Mouse (Mus musculus): ENCODE data around the gene Ralb.
A peak's percentile ranks its signal among the peaks of the same experiment; 100 is the strongest.

Ralb gene

DNA sequence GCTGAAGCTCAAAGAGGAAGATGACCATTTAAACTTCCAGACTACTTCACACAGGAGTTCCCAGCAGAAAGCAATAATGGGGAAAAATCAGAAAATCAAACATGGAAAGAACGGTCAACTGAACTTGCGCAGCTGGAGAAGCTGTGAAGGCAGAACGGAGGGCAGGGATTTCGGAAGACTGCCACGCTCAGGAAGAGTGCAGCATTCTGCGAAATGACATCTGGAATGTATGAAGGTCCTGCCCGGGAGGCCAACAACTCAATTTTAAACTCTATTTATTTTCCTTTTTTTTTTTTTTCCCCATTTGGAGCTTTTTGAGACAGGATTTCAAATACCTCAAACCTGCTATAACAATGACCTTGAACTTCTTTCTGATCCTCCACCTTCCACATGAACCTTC lies 13.8 kb downstream of the Ralb start:
- no peak for DNase-seq

DNA sequence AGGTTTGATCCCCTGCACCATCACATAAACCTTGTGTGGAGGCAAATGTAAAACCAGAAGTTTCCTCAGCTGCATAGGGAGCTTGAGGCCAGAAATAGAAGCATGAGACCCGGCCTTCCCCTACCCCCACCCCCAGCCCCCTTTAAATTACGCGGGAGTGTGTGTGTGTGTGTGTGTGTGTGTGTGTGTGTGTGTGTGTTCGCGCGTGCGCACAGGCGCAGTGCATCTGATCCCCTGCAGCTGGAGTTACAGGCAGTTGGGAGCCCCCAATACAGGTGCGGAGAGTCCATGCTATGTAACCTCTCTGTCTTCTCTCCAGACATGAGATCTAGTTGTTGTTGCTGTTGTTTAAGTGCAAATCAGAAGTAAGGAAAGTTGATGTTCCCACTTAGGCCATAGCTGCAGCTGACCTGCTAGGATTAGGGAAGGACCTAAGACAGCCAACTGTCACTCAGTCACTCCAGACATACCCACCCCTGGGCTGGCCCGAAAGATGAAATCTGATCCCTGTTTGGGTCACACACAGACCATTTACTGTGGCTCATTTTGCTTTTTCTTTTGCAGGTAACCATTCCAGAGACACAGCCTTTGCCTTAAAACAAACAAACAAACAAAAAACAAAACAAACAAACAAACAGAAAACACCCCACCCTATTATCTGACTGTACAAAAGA lies 16.5 kb downstream of the Ralb start:
- DNase-seq: no peak

DNA sequence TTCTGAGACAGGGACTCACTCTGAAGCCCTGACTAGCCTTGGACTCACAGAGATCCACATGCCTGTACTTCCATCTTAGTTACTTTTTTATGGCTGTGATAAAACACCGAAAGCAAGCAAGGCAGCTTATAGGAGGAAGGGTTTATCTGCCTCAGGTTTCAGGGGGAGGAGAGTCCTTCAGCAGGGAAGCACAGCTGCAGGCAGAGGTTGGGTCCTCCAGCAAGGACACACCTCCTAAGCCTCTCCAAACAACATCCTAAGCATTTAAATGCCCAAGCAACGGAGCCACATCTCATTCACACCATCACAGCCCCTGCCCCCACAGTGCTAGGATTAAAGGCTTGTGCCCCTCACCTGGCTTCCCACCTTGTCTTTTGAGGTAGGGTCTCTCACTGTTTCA lies 18.8 kb downstream of the Ralb start:
- no peak for DNase-seq

- DNase-seq: peak; percentile 65
Observed at GRCm38 (mm10) chr1:119484457-119484856, 20.1 kb downstream of the Ralb start.

- DNase-seq: no peak
Observed at GRCm38 (mm10) chr1:119482891-119483290, 21.7 kb downstream of the Ralb start.

GRCm38 (mm10) chr1:119481205-119481932 lies 23.2 kb downstream of the Ralb start:
- DNase-seq: no peak

GRCm38 (mm10) chr1:119480678-119481077 lies 23.9 kb downstream of the Ralb start:
- DNase-seq: no peak

GRCm38 (mm10) chr1:119479641-119480040 lies 25.0 kb downstream of the Ralb start:
- DNase-seq: no peak

GRCm38 (mm10) chr1:119476905-119477353 lies 27.7 kb downstream of the Ralb start:
- DNase-seq: no peak

DNA sequence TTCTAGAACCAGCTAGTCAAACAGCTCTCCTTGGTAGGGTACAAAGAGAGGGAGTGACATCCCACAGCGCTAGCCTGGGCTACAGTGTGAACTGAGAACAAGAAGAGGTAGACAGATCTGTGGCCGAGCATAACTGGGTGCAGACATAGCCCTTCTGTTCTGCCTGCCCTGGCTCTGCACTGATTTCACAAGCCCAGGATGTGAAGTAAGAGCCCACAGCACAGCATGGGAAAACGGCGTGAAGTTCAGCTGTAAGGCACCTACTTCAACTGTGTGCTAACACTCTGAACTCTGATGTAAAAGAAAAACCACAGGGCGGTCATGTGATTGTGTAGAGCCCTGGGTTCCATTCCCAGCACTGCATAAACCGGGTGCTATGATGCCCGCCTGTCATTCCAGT lies 29.9 kb downstream of the Ralb start:
- no peak for DNase-seq

- DNase-seq: no peak
Observed at GRCm38 (mm10) chr1:119472648-119473047, 31.9 kb downstream of the Ralb start.

DNA sequence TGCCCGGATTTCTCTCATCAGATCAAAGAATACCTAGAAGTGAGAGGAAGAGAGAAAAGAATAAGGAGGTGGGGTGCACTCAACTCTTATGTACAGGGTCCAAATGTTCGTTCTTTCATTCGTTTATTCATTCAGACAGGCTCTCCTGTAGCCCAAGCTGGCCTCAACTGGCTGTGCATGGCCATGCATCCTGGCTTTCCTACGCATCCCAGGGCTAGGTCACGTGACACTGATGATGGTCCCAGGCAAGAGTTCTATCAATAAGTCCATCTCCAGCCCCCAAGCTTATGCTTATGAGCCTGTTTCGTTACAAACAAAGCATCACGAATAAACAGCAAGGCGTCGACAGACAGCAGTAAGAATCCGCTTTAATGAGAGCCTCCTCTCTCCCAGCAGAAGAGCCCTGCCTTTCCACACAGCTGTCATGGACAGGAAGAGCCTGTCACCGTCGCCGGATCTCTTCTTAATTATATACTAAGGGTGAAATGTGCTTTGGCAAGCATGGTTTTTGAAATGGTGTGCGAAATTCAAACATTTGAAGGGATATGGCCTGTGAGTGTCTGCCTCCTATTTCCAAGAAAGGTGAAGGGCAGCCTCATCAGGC lies 32.7 kb downstream of the Ralb start:
- DNase-seq: peak; percentile 50

GRCm38 (mm10) chr1:119463386-119463785 lies 41.2 kb downstream of the Ralb start:
- peak; percentile 82 for DNase-seq

GRCm38 (mm10) chr1:119460062-119460461 lies 44.5 kb downstream of the Ralb start:
- no peak for DNase-seq

DNA sequence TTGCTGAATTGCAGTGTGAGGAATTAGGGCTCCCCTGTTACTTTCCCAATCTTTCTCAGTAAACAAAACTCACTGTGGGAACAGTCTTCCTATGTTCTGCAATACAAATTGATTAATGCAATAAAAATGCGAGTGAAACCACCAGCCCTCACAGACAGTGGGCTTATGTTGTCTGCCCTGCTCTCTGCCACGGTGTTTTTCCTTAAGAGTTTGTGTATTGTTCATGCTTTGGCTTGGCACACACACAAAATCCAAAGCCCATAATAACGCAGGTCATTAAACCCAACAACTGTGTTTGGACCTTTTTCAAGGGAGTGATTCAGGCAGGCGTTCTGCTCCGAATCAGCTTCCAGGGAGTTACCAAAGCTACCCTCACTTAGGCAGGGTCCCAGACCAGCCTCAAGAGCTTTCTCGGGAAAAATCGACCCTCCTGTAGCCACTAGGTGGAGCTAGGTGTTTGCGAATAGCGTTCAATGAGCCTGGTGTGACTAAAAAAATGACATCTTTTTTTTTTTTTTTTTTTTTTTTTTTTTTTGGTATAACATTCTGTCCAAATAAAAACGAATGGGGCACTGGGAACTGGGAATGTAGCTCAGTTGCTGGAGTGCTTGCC lies 46.5 kb downstream of the Ralb start:
- DNase-seq: peak; percentile 84

DNA sequence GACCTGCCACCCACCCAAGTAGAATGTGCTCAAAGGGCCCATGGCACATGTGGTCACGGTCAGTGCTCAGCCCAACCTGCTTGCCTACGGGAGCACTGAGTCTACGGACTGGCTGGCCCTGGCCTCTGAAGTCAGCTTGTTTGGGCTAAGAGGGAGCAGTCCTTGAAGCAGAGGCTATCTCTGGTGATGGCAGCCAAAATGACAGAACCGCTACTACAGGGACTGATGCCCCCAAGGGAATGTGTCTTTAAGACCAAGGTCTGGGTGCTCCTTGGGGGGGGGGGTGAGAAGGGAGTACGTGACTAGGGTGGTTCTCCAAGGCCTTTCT lies 47.1 kb downstream of the Ralb start:
- peak; percentile 18 for DNase-seq

- DNase-seq: peak; percentile 33
Observed at GRCm38 (mm10) chr1:119456671-119457527, 47.7 kb downstream of the Ralb start.

GRCm38 (mm10) chr1:119453731-119454130 lies 50.9 kb downstream of the Ralb start:
- peak; percentile 27 for DNase-seq

DNA sequence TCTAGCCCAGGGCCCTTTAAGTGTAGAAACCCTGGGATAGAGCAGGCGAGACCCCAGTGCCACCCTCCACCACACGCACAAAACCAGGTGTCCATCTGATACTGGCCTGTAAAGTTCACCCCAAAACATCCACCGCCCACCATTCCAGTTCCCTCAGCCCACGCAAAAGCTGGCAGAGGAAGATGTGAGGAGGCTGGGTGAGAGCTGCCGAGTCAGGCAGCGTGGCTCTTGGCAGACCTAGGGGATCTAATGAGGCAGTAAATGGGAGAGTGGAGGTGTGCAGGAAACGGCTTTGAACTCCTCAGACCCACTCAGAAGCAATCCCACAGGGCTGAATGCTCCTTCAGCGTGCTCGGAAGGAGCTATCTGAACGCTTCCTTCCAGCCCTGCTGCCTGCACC lies 53.2 kb downstream of the Ralb start:
- DNase-seq: no peak

- no peak for DNase-seq
Observed at GRCm38 (mm10) chr1:119450651-119451345, 53.8 kb downstream of the Ralb start.

DNA sequence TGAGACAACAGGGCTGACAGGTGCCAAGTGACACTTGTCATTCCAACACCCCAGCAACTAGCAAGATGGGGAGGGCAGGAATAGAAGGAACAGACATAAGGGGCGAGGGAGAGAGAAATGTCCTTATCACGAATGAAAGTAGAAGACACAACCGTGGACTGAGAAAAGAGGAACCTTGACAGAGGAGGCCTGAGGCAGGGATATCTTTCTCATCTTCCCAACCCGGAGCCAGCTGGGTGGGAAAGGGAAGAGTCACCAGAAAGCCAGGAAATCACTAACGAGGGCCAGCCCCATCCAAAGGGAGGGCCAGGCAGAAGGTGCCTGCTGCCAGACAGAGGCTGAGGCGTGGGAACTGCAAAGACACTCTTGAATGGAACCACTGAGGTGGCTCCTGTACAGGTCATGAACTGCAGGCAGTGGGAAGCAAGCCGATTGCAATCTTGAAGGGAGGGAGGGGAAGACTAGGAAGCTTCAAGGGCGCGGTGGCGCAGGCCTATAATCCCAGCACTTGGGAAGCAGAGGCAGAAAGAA lies 57.8 kb downstream of the Ralb start:
- DNase-seq: no peak

Measured in kidney, postnatal 10 days (tissue).